Mouse (Mus musculus) kidney, postnatal 0 days (tissue): ENCODE measurements at regions not wholly inside any gene's neighbourhood (a gene's known extent, or its start where the extent isn't known, plus 50 kb on each side); places are given as distances from the start of the nearest gene placed in this dataset.
"Not testable (repeated sequence)": the region's sequence is repeated elsewhere in the genome, so short reads cannot be mapped to it uniquely, and the experiment has no call there.

Experiments
- ATAC-seq: fragments of 200-750 bp; cut with Nextera tagmentation; replicated peaks from 2 replicates; pipeline ENCODE4 v1.8.0; 2017; ENCODE audit warnings: low read depth, moderate number of reproducible peaks, moderate TSS enrichment, moderate library complexity; ENCODE audit not compliant: low FRiP score
- DNase-seq: peaks from one replicate; pipeline ENCODE4 v3.0.0-alpha.2; 2016; ENCODE audit warnings: low spot score
- H3K27ac ChIP-seq: fragments of 300-500 bp; sonication (generic); 2 replicates; pipeline ENCODE4 v1.5.1; 2014; ENCODE audit warnings: mild to moderate bottlenecking
- H3K27me3 ChIP-seq: fragments of 300-500 bp; sonication (generic); 2 replicates; pipeline ENCODE4 v1.6.1; 2014; ENCODE audit warnings: low read length, mixed read lengths; ENCODE audit not compliant: insufficient read depth
- H3K36me3 ChIP-seq: fragments of 300-500 bp; sonication (generic); 2 replicates; pipeline ENCODE4 v1.6.1; 2014; ENCODE audit warnings: low read length, mixed read lengths; ENCODE audit not compliant: insufficient read depth
- H3K4me1 ChIP-seq: fragments of 300-500 bp; sonication (generic); replicated peaks from 2 replicates; pipeline ENCODE4 v1.6.1; 2014; ENCODE audit warnings: antibody characterized with exemption, low read length, mixed read lengths; ENCODE audit not compliant: insufficient read depth
- H3K4me2 ChIP-seq: fragments of 300-500 bp; sonication (generic); 2 replicates; pipeline ENCODE4 v1.6.1; 2014; ENCODE audit warnings: mild to moderate bottlenecking, low read length, moderate library complexity, mixed read lengths
- H3K4me3 ChIP-seq: fragments of 300-500 bp; sonication (generic); replicated peaks from 2 replicates; pipeline ENCODE4 v1.5.1; 2014; ENCODE audit warnings: low read depth, low read length
- H3K9ac ChIP-seq: fragments of 300-500 bp; sonication (generic); 2 replicates; pipeline ENCODE4 v1.6.1; 2014; ENCODE audit warnings: low read depth, low read length
- H3K9me3 ChIP-seq: fragments of 300-500 bp; sonication (generic); replicated peaks from 2 replicates; pipeline ENCODE4 v1.6.1; 2016; ENCODE audit warnings: low read length, inconsistent platforms, mixed read lengths
- CTCF ChIP-seq: IDR thresholded peaks from 2 replicates; pipeline ENCODE4 v1.5.1; 2016; ENCODE audit warnings: antibody characterized with exemption, low read depth, mild to moderate bottlenecking, moderate library complexity
- WGBS: fragments of 180-500 bp; shearing (Covaris S2); extraction: QIAGEN DNeasy Blood & Tissue Kit; methylation state at CpG from one replicate; pipeline ENCODE4 v1.1.7; 2014; 5-methylcytosine and 5-hydroxymethylcytosine counted together

- peak; percentile 76 for TF ChIP-seq CTCF
- H3K4me3 ChIP-seq, H3K36me3 ChIP-seq, H3K9ac ChIP-seq, H3K4me1 ChIP-seq, H3K9me3 ChIP-seq, H3K4me2 ChIP-seq, H3K27ac ChIP-seq, H3K27me3 ChIP-seq: not testable (repeated sequence)
- WGBS = 8% methylated on average over 5 of the region's 5 CpGs
- DNase-seq (peak; percentile 91), ATAC-seq (0 out of 2 replicates have a peak, but pooled peaks have one; percentile 49)
These were observed 517.8 kb upstream of the Adamts5 start for GRCm38 (mm10) chr16:86419458-86419857.

GRCm38 (mm10) chr16:86404309-86404708 lies 502.7 kb upstream of the Adamts5 start:
- no peaks in the 10 kb centered on the region for H3K4me1 ChIP-seq
- ATAC-seq (peak; percentile 75), DNase-seq (no peak)
- H3K4me2 ChIP-seq = no peak overlapping the region
- H3K4me3 ChIP-seq = no peak overlapping the region
- WGBS = 45% methylated on average over 2 of the region's 2 CpGs
- H3K36me3 ChIP-seq = no peaks in the 10 kb centered on the region
- H3K9ac ChIP-seq = no peak overlapping the region
- H3K27ac ChIP-seq = no peak overlapping the region
- H3K27me3 ChIP-seq = no peaks in the 10 kb centered on the region
- no peaks in the 10 kb centered on the region for H3K9me3 ChIP-seq
- TF ChIP-seq CTCF = no peak

DNA sequence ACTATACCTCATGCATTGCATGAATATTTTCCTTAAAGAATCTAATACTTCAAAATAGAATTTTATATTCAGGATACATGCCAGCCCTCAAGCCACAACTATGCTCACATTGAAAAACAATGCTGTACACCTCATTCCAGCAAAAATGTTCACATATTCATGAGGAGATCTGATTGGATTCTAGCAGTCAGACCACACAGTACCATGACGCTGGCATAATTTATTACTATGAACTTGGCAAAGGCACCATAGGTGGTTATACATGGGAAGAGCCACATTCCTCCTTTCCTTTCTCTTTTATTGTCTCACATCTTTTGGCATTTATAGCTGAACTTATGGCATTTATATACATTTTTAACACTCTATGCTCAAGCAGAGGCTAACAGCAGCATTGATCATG lies 499.8 kb upstream of the Adamts5 start:
- Histone ChIP-seq H3K9me3 (no peaks in the 10 kb centered on the region), H3K36me3 (no peaks in the 10 kb centered on the region), H3K4me2 (no peak overlapping the region), H3K27ac (no peak overlapping the region), H3K4me3 (no peak overlapping the region), H3K9ac (no peak overlapping the region), H3K4me1 (no peaks in the 10 kb centered on the region), H3K27me3 (no peaks in the 10 kb centered on the region)
- TF ChIP-seq CTCF = no peak
- no peak for ATAC-seq
- no peak for DNase-seq
- 78% methylated on average over 1 of the region's 1 CpGs for WGBS

GRCm38 (mm10) chr16:86399288-86399687 lies 497.7 kb upstream of the Adamts5 start:
- Histone ChIP-seq H3K9me3 (no peaks in the 10 kb centered on the region), H3K9ac (no peak overlapping the region), H3K27me3 (no peaks in the 10 kb centered on the region), H3K36me3 (no peaks in the 10 kb centered on the region), H3K4me3 (no peak overlapping the region), H3K27ac (no peak overlapping the region), H3K4me1 (no peaks in the 10 kb centered on the region), H3K4me2 (no peak overlapping the region)
- ATAC-seq = no peak
- no peak for TF ChIP-seq CTCF
- DNase-seq = no peak
- 81% methylated on average over 1 of the region's 1 CpGs for WGBS

GRCm38 (mm10) chr16:86397521-86397920 lies 495.9 kb upstream of the Adamts5 start:
- 0 out of 2 replicates have a peak overlapping the region, but pooled peaks have one; percentile 6 for H3K27ac ChIP-seq
- H3K9me3 ChIP-seq = no peaks in the 10 kb centered on the region
- no peak overlapping the region for H3K4me2 ChIP-seq
- no peak for ATAC-seq
- H3K36me3 ChIP-seq = no peaks in the 10 kb centered on the region
- no peaks in the 10 kb centered on the region for H3K27me3 ChIP-seq
- no peak for TF ChIP-seq CTCF
- WGBS = 56% methylated on average over 2 of the region's 2 CpGs
- no peaks in the 10 kb centered on the region for H3K4me1 ChIP-seq
- DNase-seq = peak; percentile 64
- H3K4me3 ChIP-seq = no peak overlapping the region
- no peak overlapping the region for H3K9ac ChIP-seq

DNA sequence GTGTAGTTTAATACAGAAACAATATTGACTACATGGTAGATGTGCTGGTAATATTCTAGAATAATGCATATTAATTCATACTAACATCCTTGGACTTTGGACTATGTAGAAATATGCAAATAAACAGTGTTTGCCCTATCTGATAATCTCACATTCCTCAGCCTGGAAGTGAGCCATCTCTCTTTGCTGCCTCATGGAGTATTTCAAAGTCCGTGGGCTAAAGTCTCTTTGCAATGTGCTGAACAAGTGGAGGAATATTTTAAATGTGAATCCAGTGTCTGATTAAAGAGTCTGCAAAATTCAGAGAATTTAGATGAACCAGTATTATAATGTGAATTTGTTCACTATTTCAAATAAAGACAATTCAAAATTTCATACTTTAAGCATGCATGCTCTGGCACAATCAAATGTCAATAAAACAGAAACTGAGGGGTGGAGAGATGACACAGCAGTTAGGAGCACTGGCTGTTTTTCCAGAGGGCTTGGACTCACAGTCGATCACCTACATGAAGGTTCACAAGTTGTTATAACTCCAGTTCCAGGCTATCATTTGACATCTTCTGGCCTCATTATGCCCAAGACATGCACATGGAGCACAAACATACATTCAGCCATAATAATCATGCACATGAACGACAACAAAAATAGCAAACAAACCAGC lies 487.6 kb upstream of the Adamts5 start:
- 75% methylated on average over 3 of the region's 3 CpGs for WGBS
- Histone ChIP-seq H3K9ac (no peak overlapping the region), H3K9me3 (no peaks in the 10 kb centered on the region), H3K4me2 (no peak overlapping the region), H3K4me1 (no peaks in the 10 kb centered on the region), H3K36me3 (no peaks in the 10 kb centered on the region), H3K27me3 (no peaks in the 10 kb centered on the region), H3K27ac (no peak overlapping the region), H3K4me3 (no peak overlapping the region)
- TF ChIP-seq CTCF = no peak
- ATAC-seq = no peak; the same call in 1 of the 2 replicates
- DNase-seq = peak; percentile 51

DNA sequence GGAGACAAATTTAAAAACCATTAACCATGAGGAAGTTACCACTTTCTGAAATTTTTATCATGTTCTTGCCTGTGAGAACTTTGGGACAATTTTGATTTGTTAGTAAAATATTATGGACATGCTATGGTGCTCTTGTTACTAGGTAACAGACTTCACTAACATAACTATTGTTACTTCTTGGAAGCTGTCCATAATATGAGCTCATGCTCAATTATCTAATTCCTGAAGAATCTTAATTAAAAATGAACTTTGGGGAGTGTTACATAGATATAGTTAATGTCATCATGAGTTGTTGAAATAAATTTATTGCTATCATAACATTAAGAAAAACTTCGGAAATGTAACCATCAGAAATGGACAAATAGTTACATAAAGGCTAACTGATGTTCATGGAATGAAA lies 486.5 kb upstream of the Adamts5 start:
- no peak overlapping the region for H3K4me3 ChIP-seq
- no peaks in the 10 kb centered on the region for H3K27me3 ChIP-seq
- no peak overlapping the region for H3K9ac ChIP-seq
- H3K4me1 ChIP-seq = no peaks in the 10 kb centered on the region
- no peaks in the 10 kb centered on the region for H3K9me3 ChIP-seq
- H3K4me2 ChIP-seq = no peak overlapping the region
- ATAC-seq (no peak), DNase-seq (peak; percentile 12)
- no peak overlapping the region for H3K27ac ChIP-seq
- no peak for TF ChIP-seq CTCF
- no peaks in the 10 kb centered on the region for H3K36me3 ChIP-seq
- WGBS = 67% methylated on average over 1 of the region's 1 CpGs
